ENCODE assay signal across 20 mouse cellular contexts in genomic region chr9:84913321-84913720, GRCm38 (mm10).
DNase-seq lines count a peak whose midpoint lies in the region; ATAC-seq and TF ChIP-seq lines count a peak whose summit lies in the region.
"Had no signal": no experiment of that assay in that cellular context is flagged by ENCODE, and none has a peak within 500 bp of the region (broad histone marks: within the 10 kb centered on the region; RNA-seq: fewer than 3 reads in every experiment).

No protein-coding gene starts in this region.

- TF ChIP-seq POLR2A in brain, embryonic 14.5 days (IDR thresholded peaks at IDR 0.05; ENCODE audit: borderline replicate concordance, extremely low read depth, insufficient read depth, insufficient read length, poor library complexity, severe bottlenecking) = no peak

- no peaks in the 10 kb centered on the region for H3K4me1 ChIP-seq in forebrain, postnatal 0 days (ENCODE audit: insufficient read depth)
- no peaks in the 10 kb centered on the region for H3K4me1 ChIP-seq in forebrain, embryonic 16.5 days (replicated peaks; ENCODE audit: control insufficient read depth, insufficient read depth, low read length)
- H3K4me1 ChIP-seq: embryonic facial prominence, embryonic 15.5 days; hindbrain, embryonic 10.5 days; limb, embryonic 12.5 days; liver, embryonic 12.5 days had no signal

- ATAC-seq in forebrain, postnatal 0 days = no peak
- no peak for ATAC-seq in forebrain, embryonic 16.5 days
- ATAC-seq: liver, embryonic 12.5 days had no signal

- 80% methylated on average over 1 of the region's 1 CpGs for WGBS in forebrain, postnatal 0 days
- WGBS in forebrain, embryonic 16.5 days = 76% methylated on average over 1 of the region's 1 CpGs

- no peak overlapping the region for H3K4me3 ChIP-seq in forebrain, postnatal 0 days (ENCODE audit: low read depth, low read length)
- H3K4me3 ChIP-seq in forebrain, embryonic 16.5 days (replicated peaks; ENCODE audit: low read length) = no peak overlapping the region
- H3K4me3 ChIP-seq: embryonic facial prominence, embryonic 15.5 days; hindbrain, embryonic 10.5 days; limb, embryonic 12.5 days; liver, embryonic 12.5 days had no signal

- no peak for TF ChIP-seq CTCF in forebrain, postnatal 0 days (IDR thresholded peaks at IDR 0.05; ENCODE audit: low read depth)
- no peak for TF ChIP-seq CTCF in brain, embryonic 14.5 days (IDR thresholded peaks at IDR 0.05; ENCODE audit: borderline replicate concordance, extremely low read depth, insufficient read depth, insufficient read length)

- H3K36me3 ChIP-seq in forebrain, postnatal 0 days (ENCODE audit: insufficient read depth) = no peaks in the 10 kb centered on the region
- no peaks in the 10 kb centered on the region for H3K36me3 ChIP-seq in forebrain, embryonic 16.5 days (ENCODE audit: control insufficient read depth, insufficient read depth)
- H3K36me3 ChIP-seq: embryonic facial prominence, embryonic 15.5 days; hindbrain, embryonic 10.5 days; limb, embryonic 12.5 days; liver, embryonic 12.5 days had no signal

- H3K27ac ChIP-seq in forebrain, postnatal 0 days (ENCODE audit: low read depth, low read length) = no peak overlapping the region
- H3K27ac ChIP-seq in forebrain, embryonic 16.5 days (ENCODE audit: low read length) = no peak overlapping the region
- H3K27ac ChIP-seq: embryonic facial prominence, embryonic 15.5 days; hindbrain, embryonic 10.5 days; limb, embryonic 12.5 days; liver, embryonic 12.5 days; stomach, postnatal 0 days had no signal

- DNase-seq in forebrain, postnatal 0 days = peak; percentile 8
- DNase-seq in adipocyte (ENCODE audit: low spot score) = peak; percentile 4
- peak; percentile 52 for DNase-seq in brain, embryonic 14.5 days (ENCODE audit: low read depth)
- peak; percentile 17 to 36 for DNase-seq in layer of hippocampus, postnatal 10 days (ENCODE audit: low spot score in 2 of 2)
- DNase-seq in thymus, postnatal 0 days (ENCODE audit: low spot score) = no peak
- DNase-seq in heart, adult 9 months (ENCODE audit: low spot score in 2 of 2) = no peak
- DNase-seq: cerebellum, adult 2 months; gastrocnemius, postnatal 10 days; heart, adult 18-20 months; kidney, adult 18-20 months; kidney, postnatal 10 days; lung, adult 2 months; lung, postnatal 4 days; retina, postnatal 1 day had no signal

- H3K27me3 ChIP-seq in forebrain, postnatal 0 days (ENCODE audit: insufficient read depth, low read length) = no peaks in the 10 kb centered on the region
- no peaks in the 10 kb centered on the region for H3K27me3 ChIP-seq in forebrain, embryonic 16.5 days (replicated peaks; ENCODE audit: control insufficient read depth, insufficient read depth, low read length)
- H3K27me3 ChIP-seq: embryonic facial prominence, embryonic 15.5 days; limb, embryonic 12.5 days; liver, embryonic 12.5 days had no signal

- no peaks in the 10 kb centered on the region for H3K9me3 ChIP-seq in forebrain, postnatal 0 days (ENCODE audit: low read length)
- H3K9me3 ChIP-seq in forebrain, embryonic 16.5 days (ENCODE audit: control insufficient read depth, low read length) = no peaks in the 10 kb centered on the region
- H3K9me3 ChIP-seq: embryonic facial prominence, embryonic 15.5 days; hindbrain, embryonic 10.5 days; limb, embryonic 12.5 days; liver, embryonic 12.5 days had no signal

- no peak overlapping the region for H3K4me2 ChIP-seq in forebrain, postnatal 0 days (ENCODE audit: low read depth)
- no peak overlapping the region for H3K4me2 ChIP-seq in forebrain, embryonic 16.5 days (ENCODE audit: low read length)
- H3K4me2 ChIP-seq: embryonic facial prominence, embryonic 15.5 days; limb, embryonic 12.5 days; liver, embryonic 12.5 days had no signal

- no peak overlapping the region for H3K9ac ChIP-seq in forebrain, postnatal 0 days
- no peak overlapping the region for H3K9ac ChIP-seq in forebrain, embryonic 16.5 days (replicated peaks; ENCODE audit: low read depth, low read length)
- H3K9ac ChIP-seq: embryonic facial prominence, embryonic 15.5 days; limb, embryonic 12.5 days; liver, embryonic 12.5 days had no signal

Comparison
In these comparisons a context has a peak if more than half of its experiments do, and no peak if none do; other contexts are left out.
1. DNase-seq: peak in forebrain, postnatal 0 days (single experiment), adipocyte (single experiment), brain, embryonic 14.5 days (single experiment) and layer of hippocampus, postnatal 10 days (2 of 2); none in thymus, postnatal 0 days (single experiment) and heart, adult 9 months (0 of 2).